In the genomic region with DNA sequence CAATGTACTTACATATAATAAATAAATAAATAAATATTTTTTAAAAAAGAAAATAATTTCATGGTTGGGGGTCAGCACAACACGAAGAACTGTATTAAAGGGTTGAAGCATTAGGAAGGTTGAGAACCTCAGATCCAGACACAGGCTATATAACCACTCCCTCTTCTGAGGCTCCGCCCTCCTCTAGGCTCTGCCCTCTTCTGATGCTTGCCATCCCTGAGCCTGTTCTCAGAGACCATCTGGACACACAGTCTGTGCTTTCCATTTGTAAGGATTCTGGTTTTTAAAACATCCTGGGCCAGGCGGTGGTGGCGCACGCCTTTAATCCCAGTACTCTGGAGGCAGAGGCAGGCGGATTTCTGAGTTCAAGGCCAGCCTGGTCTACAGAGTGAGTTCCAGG, we compare ENCODE assay signal across 1 mouse cellular context. TPM values are rescaled to one million over a fixed set of nuclear protein-coding genes. Genes with fewer than 3 reads are reported as not detected.
"Had no signal": no experiment of that assay in that cellular context is flagged by ENCODE, and none has a peak within 500 bp of the region (broad histone marks: within the 10 kb centered on the region; RNA-seq: fewer than 3 reads in every experiment).

No protein-coding gene starts in this region.

RNA-seq across cellular contexts. Expression of a gene that starts 16.8 kb away (rescaled TPM):
- polyA plus RNA-seq: erythroblast, embryonic 14.5 days had no signal
